Mouse (Mus musculus): Measurements from ENCODE around the gene 1700029P11Rik. TPM values are rescaled to one million over a fixed set of nuclear protein-coding genes. Genes with fewer than 3 reads are reported as not detected.
A peak's percentile ranks its signal among the peaks of the same experiment; 100 is the strongest.

Gene 1700029P11Rik
- polyA plus RNA-seq (2015; fragmentation: Nextera tagmentation; extraction: Ambion mirVana): not detected in 2 replicates

DNA sequence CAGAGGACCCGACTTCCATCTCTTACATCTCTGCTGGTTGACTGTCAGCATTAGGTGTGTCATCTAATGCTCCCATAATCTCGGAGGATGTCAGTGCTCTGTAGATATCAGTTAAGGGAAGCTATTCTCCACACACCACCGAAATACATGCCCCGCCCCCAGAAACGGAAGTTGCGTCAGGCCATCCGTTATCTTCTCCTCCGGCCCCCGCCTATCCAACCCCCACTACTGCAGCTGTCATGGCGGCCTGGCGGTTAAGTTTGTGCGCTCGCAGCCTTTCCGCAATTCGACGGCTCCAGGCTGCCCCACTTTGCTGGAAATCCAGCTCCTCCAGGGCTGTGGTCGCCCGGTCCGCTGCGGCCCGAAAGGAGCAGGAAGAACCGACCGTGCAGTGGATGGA, at the start of gene 1700029P11Rik:
Gene 1700029P11Rik (plus strand): TSS at position 220 of the 400 bp plus-strand sequence.
- WGBS (ENCODE audit: insufficient replicate concordance): 82% methylated on average over 23 of the region's 23 CpGs
- Histone ChIP-seq H3K4me2 (ENCODE audit: low read depth, low read length) (no peak within 1 kb of the TSS), H3K4me1 (ENCODE audit: control insufficient read depth, low read depth, low read length) (no peaks in the 10 kb centered on the region), H3K27me3 (ENCODE audit: control insufficient read depth, insufficient read depth, low read depth, low read length) (no peaks in the 10 kb centered on the region), H3K9ac (ENCODE audit: low read depth, low read length) (no peak within 1 kb of the TSS), H3K27ac (ENCODE audit: low read length) (no peak within 1 kb of the TSS), H3K9me3 (replicated peaks; ENCODE audit: control insufficient read depth, low read length) (no peaks in the 10 kb centered on the region), H3K36me3 (ENCODE audit: control insufficient read depth, insufficient read depth) (no peaks in the 10 kb centered on the region), H3K4me3 (ENCODE audit: low read depth, low read length) (no peak within 1 kb of the TSS)
- no peak for ATAC-seq (ENCODE audit: low read depth)

- Histone ChIP-seq H3K4me3 (ENCODE audit: low read depth, low read length) (no peak overlapping the region), H3K9ac (ENCODE audit: low read depth, low read length) (no peak overlapping the region), H3K9me3 (replicated peaks; ENCODE audit: control insufficient read depth, low read length) (no peaks in the 10 kb centered on the region), H3K4me2 (ENCODE audit: low read depth, low read length) (no peak overlapping the region), H3K27ac (ENCODE audit: low read length) (no peak overlapping the region), H3K27me3 (ENCODE audit: control insufficient read depth, insufficient read depth, low read depth, low read length) (peaks cover 16% of the 10 kb centered on the region), H3K4me1 (ENCODE audit: control insufficient read depth, low read depth, low read length) (peaks cover 8% of the 10 kb centered on the region; the same call in 1 of the 2 replicates), H3K36me3 (ENCODE audit: control insufficient read depth, insufficient read depth) (no peaks in the 10 kb centered on the region)
- no peak for ATAC-seq (ENCODE audit: low read depth)
- WGBS (ENCODE audit: insufficient replicate concordance): 24% methylated on average over 12 of the region's 12 CpGs
Observed at GRCm38 (mm10) chr15:81932951-81933470, 47.3 kb upstream of the 1700029P11Rik start.

DNA sequence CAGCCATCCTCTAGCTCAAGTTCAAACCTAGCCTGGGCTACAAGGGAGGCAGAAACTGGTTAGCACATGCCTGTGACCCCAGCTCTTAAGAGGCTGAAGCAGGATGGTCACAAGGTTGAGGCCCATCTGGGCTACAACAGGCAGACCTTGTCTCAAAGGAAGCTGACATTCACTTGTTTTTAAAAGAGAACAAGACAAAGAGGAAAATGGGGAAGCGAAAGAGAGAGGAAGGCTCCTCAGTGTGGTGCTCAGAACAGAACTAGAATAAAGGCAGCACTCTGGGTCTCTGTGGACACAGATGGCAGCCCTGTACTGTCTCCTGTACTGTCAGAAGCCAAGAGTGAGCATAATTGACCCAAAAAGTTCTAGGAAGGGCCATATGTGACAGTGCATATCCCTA, 46.4 kb upstream of the 1700029P11Rik start:
- H3K4me1 ChIP-seq (ENCODE audit: control insufficient read depth, low read depth, low read length): peaks cover 4% of the 10 kb centered on the region; the same call in 1 of the 2 replicates
- H3K4me2 ChIP-seq (ENCODE audit: low read depth, low read length): no peak overlapping the region
- no peak overlapping the region for H3K27ac ChIP-seq (ENCODE audit: low read length)
- 63% methylated on average over 1 of the region's 1 CpGs for WGBS (ENCODE audit: insufficient replicate concordance)
- no peak overlapping the region for H3K4me3 ChIP-seq (ENCODE audit: low read depth, low read length)
- no peaks in the 10 kb centered on the region for H3K36me3 ChIP-seq (ENCODE audit: control insufficient read depth, insufficient read depth)
- ATAC-seq (ENCODE audit: low read depth): no peak
- no peaks in the 10 kb centered on the region for H3K9me3 ChIP-seq (replicated peaks; ENCODE audit: control insufficient read depth, low read length)
- no peak overlapping the region for H3K9ac ChIP-seq (ENCODE audit: low read depth, low read length)
- H3K27me3 ChIP-seq (ENCODE audit: control insufficient read depth, insufficient read depth, low read depth, low read length): peaks cover 16% of the 10 kb centered on the region

DNA sequence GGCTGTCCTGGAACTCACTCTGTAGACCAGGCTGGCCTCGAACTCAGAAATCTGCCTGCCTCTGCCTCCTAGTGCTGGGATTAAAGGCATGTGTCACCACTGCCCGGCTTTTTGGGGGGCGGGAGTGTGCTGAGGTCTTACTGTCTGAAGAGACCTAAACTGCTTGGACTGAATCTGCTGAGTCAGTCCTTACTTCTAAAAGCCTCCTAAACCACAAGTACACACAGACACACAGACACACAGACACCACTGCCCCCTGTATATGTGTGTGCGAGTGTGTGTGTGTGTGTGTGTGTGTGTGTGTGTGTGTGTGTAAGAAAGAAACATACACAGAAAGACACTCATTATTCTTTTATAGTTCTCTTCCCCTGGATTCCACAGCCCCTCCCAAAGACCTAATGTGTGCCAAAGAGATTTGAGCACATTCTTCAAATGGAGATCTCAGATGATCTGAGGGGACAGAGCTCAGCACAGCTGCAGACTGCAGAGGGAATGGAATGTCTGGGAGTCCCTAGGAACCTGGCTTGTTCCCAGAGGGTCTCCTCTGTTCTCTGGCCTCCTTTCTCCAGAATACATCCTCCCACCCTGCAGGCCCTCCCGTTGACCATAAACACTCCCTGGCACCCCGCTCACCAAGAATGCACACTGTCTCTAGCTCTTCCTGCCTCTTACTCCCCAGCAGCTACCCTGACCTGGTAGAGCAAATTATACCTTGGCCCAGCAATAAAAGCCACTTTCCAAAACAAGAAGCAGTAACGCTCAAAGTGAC, 44.3 kb upstream of the 1700029P11Rik start:
- Histone ChIP-seq H3K9ac (ENCODE audit: low read depth, low read length) (no peak overlapping the region), H3K4me3 (ENCODE audit: low read depth, low read length) (no peak overlapping the region), H3K9me3 (replicated peaks; ENCODE audit: control insufficient read depth, low read length) (no peaks in the 10 kb centered on the region), H3K4me1 (ENCODE audit: control insufficient read depth, low read depth, low read length) (peaks cover 9% of the 10 kb centered on the region), H3K27me3 (ENCODE audit: control insufficient read depth, insufficient read depth, low read depth, low read length) (peaks cover 16% of the 10 kb centered on the region), H3K36me3 (ENCODE audit: control insufficient read depth, insufficient read depth) (no peaks in the 10 kb centered on the region), H3K27ac (ENCODE audit: low read length) (no peak overlapping the region), H3K4me2 (ENCODE audit: low read depth, low read length) (0 out of 2 replicates have a peak overlapping the region, but pooled peaks have one; percentile 33)
- no peak for ATAC-seq (ENCODE audit: low read depth)
- 50% methylated on average over 7 of the region's 7 CpGs for WGBS (ENCODE audit: insufficient replicate concordance)

DNA sequence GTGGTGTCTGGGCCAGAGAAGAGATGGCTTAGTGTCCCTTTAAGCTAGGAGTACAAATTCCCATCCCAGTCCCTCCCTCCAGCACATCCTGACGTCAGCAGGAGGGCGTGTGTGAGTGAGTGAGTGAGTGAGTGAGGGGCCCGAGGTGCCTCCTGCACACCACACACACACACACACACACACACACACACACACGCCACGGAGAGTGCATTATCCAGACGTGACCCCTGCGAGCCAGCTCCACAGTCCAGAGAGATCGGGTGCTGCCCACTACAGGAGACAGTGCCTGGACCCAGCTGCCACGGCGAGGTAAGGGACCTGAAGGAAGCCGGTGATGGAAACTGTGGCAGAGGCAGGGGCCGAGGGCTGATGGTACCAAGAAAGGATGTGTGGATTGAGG, 43.7 kb upstream of the 1700029P11Rik start, which contains the start of gene Csdc2:
Gene Csdc2 (plus strand): TSS at position 81 of the 400 bp plus-strand sequence.
- ATAC-seq (ENCODE audit: low read depth): no peak
- no peak within 1 kb of the TSS for H3K9ac ChIP-seq (ENCODE audit: low read depth, low read length)
- H3K27me3 ChIP-seq (ENCODE audit: control insufficient read depth, insufficient read depth, low read depth, low read length): peaks cover 16% of the 10 kb centered on the region
- H3K27ac ChIP-seq (ENCODE audit: low read length): no peak within 1 kb of the TSS
- no peaks in the 10 kb centered on the region for H3K9me3 ChIP-seq (replicated peaks; ENCODE audit: control insufficient read depth, low read length)
- WGBS (ENCODE audit: insufficient replicate concordance): 9% methylated on average over 12 of the region's 12 CpGs
- peaks cover 9% of the 10 kb centered on the region for H3K4me1 ChIP-seq (ENCODE audit: control insufficient read depth, low read depth, low read length)
- peak within 1 kb of the TSS; percentile 33; the same call in 1 of the 2 replicates for H3K4me2 ChIP-seq (ENCODE audit: low read depth, low read length)
- H3K36me3 ChIP-seq (ENCODE audit: control insufficient read depth, insufficient read depth): no peaks in the 10 kb centered on the region
- H3K4me3 ChIP-seq (ENCODE audit: low read depth, low read length): no peak within 1 kb of the TSS; the same call in 1 of the 2 replicates

GRCm38 (mm10) chr15:81937098-81937972, 43.0 kb upstream of the 1700029P11Rik start:
- Histone ChIP-seq H3K27ac (ENCODE audit: low read length) (no peak overlapping the region), H3K27me3 (ENCODE audit: control insufficient read depth, insufficient read depth, low read depth, low read length) (peaks cover 16% of the 10 kb centered on the region), H3K9ac (ENCODE audit: low read depth, low read length) (no peak overlapping the region), H3K4me3 (ENCODE audit: low read depth, low read length) (no peak overlapping the region), H3K9me3 (replicated peaks; ENCODE audit: control insufficient read depth, low read length) (no peaks in the 10 kb centered on the region), H3K4me2 (ENCODE audit: low read depth, low read length) (peak overlapping the region; percentile 33; the same call in 1 of the 2 replicates), H3K4me1 (ENCODE audit: control insufficient read depth, low read depth, low read length) (peaks cover 9% of the 10 kb centered on the region), H3K36me3 (ENCODE audit: control insufficient read depth, insufficient read depth) (no peaks in the 10 kb centered on the region)
- no peak for ATAC-seq (ENCODE audit: low read depth)
- WGBS (ENCODE audit: insufficient replicate concordance): 14% methylated on average over 19 of the region's 19 CpGs

- Histone ChIP-seq H3K4me1 (ENCODE audit: control insufficient read depth, low read depth, low read length) (peaks cover 6% of the 10 kb centered on the region), H3K9me3 (replicated peaks; ENCODE audit: control insufficient read depth, low read length) (no peaks in the 10 kb centered on the region), H3K9ac (ENCODE audit: low read depth, low read length) (no peak overlapping the region), H3K4me2 (ENCODE audit: low read depth, low read length) (no peak overlapping the region), H3K4me3 (ENCODE audit: low read depth, low read length) (no peak overlapping the region), H3K27ac (ENCODE audit: low read length) (no peak overlapping the region), H3K36me3 (ENCODE audit: control insufficient read depth, insufficient read depth) (no peaks in the 10 kb centered on the region), H3K27me3 (ENCODE audit: control insufficient read depth, insufficient read depth, low read depth, low read length) (peaks cover 16% of the 10 kb centered on the region)
- no peak; the same call in 1 of the 2 replicates for ATAC-seq (ENCODE audit: low read depth)
- 25% methylated on average over 2 of the region's 2 CpGs for WGBS (ENCODE audit: insufficient replicate concordance)
Observed at GRCm38 (mm10) chr15:81938246-81938645, 42.1 kb upstream of the 1700029P11Rik start.

GRCm38 (mm10) chr15:81939157-81939715, 41.1 kb upstream of the 1700029P11Rik start:
- ATAC-seq (ENCODE audit: low read depth): no peak
- Histone ChIP-seq H3K36me3 (ENCODE audit: control insufficient read depth, insufficient read depth) (no peaks in the 10 kb centered on the region), H3K4me3 (ENCODE audit: low read depth, low read length) (no peak overlapping the region), H3K4me2 (ENCODE audit: low read depth, low read length) (no peak overlapping the region), H3K4me1 (ENCODE audit: control insufficient read depth, low read depth, low read length) (peaks cover 5% of the 10 kb centered on the region), H3K9me3 (replicated peaks; ENCODE audit: control insufficient read depth, low read length) (no peaks in the 10 kb centered on the region), H3K27ac (ENCODE audit: low read length) (no peak overlapping the region), H3K27me3 (ENCODE audit: control insufficient read depth, insufficient read depth, low read depth, low read length) (peaks cover 19% of the 10 kb centered on the region), H3K9ac (ENCODE audit: low read depth, low read length) (no peak overlapping the region)
- WGBS (ENCODE audit: insufficient replicate concordance): 80% methylated on average over 10 of the region's 10 CpGs
